Mouse (Mus musculus) liver, embryonic 12.5 days (tissue): ENCODE data around the gene Gm5475. TPM values are rescaled to one million over a fixed set of nuclear protein-coding genes. Genes with fewer than 3 reads are reported as not detected.

ENCODE experiments used
- ATAC-seq: fragments of 200-750 bp; cut with Nextera tagmentation; 2 replicates; pipeline ENCODE4 v1.8.0; 2017; ENCODE audit warnings: moderate number of reproducible peaks, mild to moderate bottlenecking, moderate library complexity
- H3K27ac ChIP-seq: fragments of 300-500 bp; sonication (generic); 2 replicates; pipeline ENCODE4 v1.5.1; 2016; ENCODE audit warnings: mild to moderate bottlenecking
- H3K27me3 ChIP-seq: fragments of 300-500 bp; sonication (generic); replicated peaks from 2 replicates; pipeline ENCODE4 v1.6.1; 2016; ENCODE audit warnings: mild to moderate bottlenecking, moderate library complexity
- H3K36me3 ChIP-seq: fragments of 300-500 bp; sonication (generic); 2 replicates; pipeline ENCODE4 v1.6.1; 2016; ENCODE audit warnings: mild to moderate bottlenecking, moderate library complexity
- H3K4me1 ChIP-seq: fragments of 300-500 bp; sonication (generic); 2 replicates; pipeline ENCODE4 v1.6.1; 2016
- H3K4me2 ChIP-seq: fragments of 300-500 bp; sonication (generic); 2 replicates; pipeline ENCODE4 v1.6.1; 2016; ENCODE audit warnings: mild to moderate bottlenecking, moderate library complexity
- H3K4me3 ChIP-seq: fragments of 300-500 bp; sonication (generic); 2 replicates; pipeline ENCODE4 v1.5.1; 2016; ENCODE audit warnings: mild to moderate bottlenecking, moderate library complexity
- H3K9ac ChIP-seq: fragments of 300-500 bp; sonication (generic); 2 replicates; pipeline ENCODE4 v1.6.1; 2016; ENCODE audit warnings: mild to moderate bottlenecking, moderate library complexity
- H3K9me3 ChIP-seq: fragments of 300-500 bp; sonication (generic); replicated peaks from 2 replicates; pipeline ENCODE4 v1.6.1; 2016; ENCODE audit warnings: mild to moderate bottlenecking, moderate library complexity
- WGBS: fragments of 180-500 bp; shearing (Covaris S2); methylation state at CpG from one replicate; pipeline ENCODE4 v1.1.7; 2016; ENCODE audit not compliant: insufficient replicate concordance; 5-methylcytosine and 5-hydroxymethylcytosine counted together
- polyA plus RNA-seq: library from polyadenylated mRNA; unstranded; fragments of >200 nt; fragmentation: Nextera tagmentation; extraction: Ambion mirVana; gene quantifications from 2 replicates; pipeline ENCODE4 v1.2.1, GENCODE M21; 2016

Gene Gm5475
- polyA plus RNA-seq, 1 experiment from 2014 or later, result 0.08 TPM

- Histone ChIP-seq H3K36me3 (peaks cover 83% of the 10 kb centered on the region), H3K4me3 (no peak overlapping the region), H3K27ac (no peak overlapping the region), H3K9me3 (no peaks in the 10 kb centered on the region), H3K4me1 (peaks cover 24% of the 10 kb centered on the region), H3K9ac (no peak overlapping the region), H3K4me2 (no peak overlapping the region), H3K27me3 (no peaks in the 10 kb centered on the region)
- WGBS, result 74% methylated on average over 7 of the region's 7 CpGs
- ATAC-seq, result no peak
Measured at GRCm38 (mm10) chr15:100473926-100474503, 52.1 kb downstream of the Gm5475 start.

Other genes starting within 250 kb of the Gm5475 start
- 55.0 and 57.6 TPM in 2 replicates for gene Atf1, start 194.3 kb upstream of the Gm5475 start, polyA plus RNA-seq
- not detected in 2 replicates for gene Tmprss12, start 141.3 kb upstream of the Gm5475 start, polyA plus RNA-seq
- 4.4 and 5.4 TPM in 2 replicates for gene Mettl7a1, start 118.0 kb upstream of the Gm5475 start, polyA plus RNA-seq
- gene Mettl7a3, start 87.2 kb upstream of the Gm5475 start, polyA plus RNA-seq, result not detected in 2 replicates
- gene Methig1, start 69.0 kb upstream of the Gm5475 start, polyA plus RNA-seq, result not detected in 2 replicates
- gene Mettl7a2, start 68.9 kb upstream of the Gm5475 start, polyA plus RNA-seq, result not detected in 2 replicates
- not detected in 2 replicates for gene Higd1c, start 57.6 kb upstream of the Gm5475 start, polyA plus RNA-seq
- gene Slc11a2, start 2.9 kb downstream of the Gm5475 start, polyA plus RNA-seq, result 56.5 and 59.7 TPM in 2 replicates
- gene Letmd1, start 46.9 kb downstream of the Gm5475 start, polyA plus RNA-seq, result 18.5 and 20.0 TPM in 2 replicates
- 2.8 and 3.0 TPM in 2 replicates for gene Csrnp2, start 73.3 kb downstream of the Gm5475 start, polyA plus RNA-seq
- gene Tfcp2, start 129.9 kb downstream of the Gm5475 start, polyA plus RNA-seq, result 7.4 and 9.0 TPM in 2 replicates
- gene Pou6f1, start 177.8 kb downstream of the Gm5475 start, polyA plus RNA-seq, result 0.41 and 0.45 TPM in 2 replicates
- gene Dazap2, start 193.2 kb downstream of the Gm5475 start, polyA plus RNA-seq, result 163 and 167 TPM in 2 replicates
- gene Smagp, start 214.8 kb downstream of the Gm5475 start, polyA plus RNA-seq, result 10.5 and 11.4 TPM in 2 replicates
- 40.5 and 40.6 TPM in 2 replicates for gene Bin2, start 247.4 kb downstream of the Gm5475 start, polyA plus RNA-seq